Mouse (Mus musculus) neural tube, embryonic 14.5 days (tissue): ENCODE measurements at regions not wholly inside any gene's neighbourhood (a gene's known extent, or its start where the extent isn't known, plus 50 kb on each side); places are given as distances from the start of the nearest gene placed in this dataset.

Experiments
- ATAC-seq: fragments of 200-750 bp; cut with Nextera tagmentation; 2 replicates; pipeline ENCODE4 v1.8.0; 2017; ENCODE audit warnings: low read depth, mild to moderate bottlenecking, moderate TSS enrichment, moderate library complexity
- H3K27ac ChIP-seq: fragments of 300-500 bp; sonication (generic); 2 replicates; pipeline ENCODE4 v1.5.1; 2014; ENCODE audit warnings: low read depth, mild to moderate bottlenecking, control low read depth, low read length, moderate library complexity, mixed read lengths
- H3K27me3 ChIP-seq: fragments of 300-500 bp; sonication (generic); 2 replicates; pipeline ENCODE4 v1.6.1; 2014; ENCODE audit warnings: low read length; ENCODE audit not compliant: control insufficient read depth, insufficient read depth
- H3K36me3 ChIP-seq: fragments of 300-500 bp; sonication (generic); 2 replicates; pipeline ENCODE4 v1.6.1; 2014; ENCODE audit warnings: low read length, mixed read lengths; ENCODE audit not compliant: control insufficient read depth, insufficient read depth
- H3K4me1 ChIP-seq: fragments of 300-500 bp; sonication (generic); 2 replicates; pipeline ENCODE4 v1.6.1; 2014; ENCODE audit warnings: low read length; ENCODE audit not compliant: control insufficient read depth, insufficient read depth
- H3K4me2 ChIP-seq: fragments of 300-500 bp; sonication (generic); 2 replicates; pipeline ENCODE4 v1.6.1; 2014; ENCODE audit warnings: mild to moderate bottlenecking, low read depth, low read length, control low read depth
- H3K4me3 ChIP-seq: fragments of 300-500 bp; sonication (generic); 2 replicates; pipeline ENCODE4 v1.5.1; 2014; ENCODE audit warnings: low read depth, low read length, control low read depth, mixed read lengths
- H3K9ac ChIP-seq: fragments of 300-500 bp; sonication (generic); replicated peaks from 2 replicates; pipeline ENCODE4 v1.6.1; 2014; ENCODE audit warnings: low read depth, mild to moderate bottlenecking, control low read depth, low read length, mixed read lengths
- H3K9me3 ChIP-seq: fragments of 300-500 bp; sonication (generic); 2 replicates; pipeline ENCODE4 v1.6.1; 2016; ENCODE audit warnings: low read length; ENCODE audit not compliant: control insufficient read depth
- WGBS: fragments of 180-500 bp; shearing (Covaris S2); extraction: QIAGEN DNeasy Blood & Tissue Kit; methylation state at CpG from one replicate; pipeline ENCODE4 v1.1.7; 2014; 5-methylcytosine and 5-hydroxymethylcytosine counted together

DNA sequence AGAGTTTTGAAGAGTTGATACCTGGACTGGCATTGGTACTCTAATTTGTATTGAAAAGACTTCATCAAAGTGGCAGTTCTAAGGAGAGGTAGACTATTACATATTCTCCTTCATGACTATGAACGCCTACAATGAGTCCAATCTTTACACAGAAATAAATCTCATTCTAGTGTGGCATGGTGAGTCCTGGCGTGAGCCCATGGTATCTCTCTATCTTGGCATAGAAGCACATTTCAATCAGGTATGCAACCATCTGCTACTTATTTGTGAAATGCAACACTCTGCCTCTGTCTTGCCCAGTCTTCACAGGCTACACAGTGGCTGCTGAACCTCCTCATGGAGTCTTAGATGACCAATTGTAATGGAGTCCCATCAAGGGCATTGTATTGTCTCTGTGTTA, 661.8 kb upstream of the Pou3f3 start:
- H3K4me1 ChIP-seq = no peaks in the 10 kb centered on the region
- H3K4me3 ChIP-seq = no peak overlapping the region
- H3K4me2 ChIP-seq = no peak overlapping the region
- no peak overlapping the region for H3K9ac ChIP-seq
- no peaks in the 10 kb centered on the region for H3K36me3 ChIP-seq
- H3K9me3 ChIP-seq = no peaks in the 10 kb centered on the region
- ATAC-seq = no peak
- no peaks in the 10 kb centered on the region for H3K27me3 ChIP-seq
- WGBS = 92% methylated on average over 2 of the region's 2 CpGs
- H3K27ac ChIP-seq = no peak overlapping the region

DNA sequence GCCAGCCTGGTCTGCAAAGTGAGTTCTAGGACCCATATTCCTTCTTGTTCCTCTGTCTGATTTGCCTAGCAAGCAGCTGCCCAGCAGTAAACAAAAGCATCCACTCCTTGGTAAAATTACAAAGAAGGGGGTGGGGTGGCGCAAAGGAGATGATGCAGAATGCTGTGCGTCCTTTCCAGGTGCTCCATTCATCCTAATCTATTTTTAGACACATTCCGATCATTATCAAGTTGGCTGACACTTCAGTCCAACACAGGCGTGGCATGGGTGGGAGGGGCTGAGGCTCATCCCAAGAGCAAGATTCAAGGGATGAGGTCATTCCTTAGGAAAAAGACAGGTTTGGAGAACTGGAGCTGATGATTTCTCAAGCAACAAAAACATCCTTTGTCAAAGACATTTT, 660.2 kb upstream of the Pou3f3 start:
- H3K4me3 ChIP-seq = no peak overlapping the region
- H3K4me2 ChIP-seq = no peak overlapping the region
- no peak for ATAC-seq
- H3K9ac ChIP-seq = no peak overlapping the region
- no peaks in the 10 kb centered on the region for H3K4me1 ChIP-seq
- H3K36me3 ChIP-seq = no peaks in the 10 kb centered on the region
- no peak overlapping the region for H3K27ac ChIP-seq
- no peaks in the 10 kb centered on the region for H3K9me3 ChIP-seq
- H3K27me3 ChIP-seq = no peaks in the 10 kb centered on the region
- 94% methylated on average over 4 of the region's 4 CpGs for WGBS

DNA sequence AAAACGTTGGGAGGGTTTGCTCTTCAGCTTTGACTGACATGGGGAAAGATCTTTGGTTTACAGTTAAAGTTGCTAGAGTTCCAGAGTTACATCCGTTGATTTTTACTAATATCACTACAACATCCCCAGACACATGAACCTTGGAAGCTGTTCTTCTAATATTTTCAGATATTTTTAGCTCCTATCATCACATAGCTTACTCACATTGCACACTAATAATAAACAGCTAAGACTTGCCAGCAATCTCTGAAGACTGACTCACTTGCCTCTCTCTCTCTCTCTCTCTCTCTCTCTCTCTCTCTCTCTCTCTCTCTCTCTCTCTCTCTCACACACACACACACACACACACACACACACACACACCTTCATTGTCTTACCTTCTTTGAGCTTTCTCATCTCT, 654.0 kb upstream of the Pou3f3 start:
- H3K36me3 ChIP-seq = no peaks in the 10 kb centered on the region
- H3K27me3 ChIP-seq = no peaks in the 10 kb centered on the region
- no peak for ATAC-seq
- no peaks in the 10 kb centered on the region for H3K4me1 ChIP-seq
- H3K27ac ChIP-seq = no peak overlapping the region
- H3K4me3 ChIP-seq = no peak overlapping the region
- no peak overlapping the region for H3K4me2 ChIP-seq
- 84% methylated on average over 2 of the region's 2 CpGs for WGBS
- no peaks in the 10 kb centered on the region for H3K9me3 ChIP-seq
- H3K9ac ChIP-seq = no peak overlapping the region

DNA sequence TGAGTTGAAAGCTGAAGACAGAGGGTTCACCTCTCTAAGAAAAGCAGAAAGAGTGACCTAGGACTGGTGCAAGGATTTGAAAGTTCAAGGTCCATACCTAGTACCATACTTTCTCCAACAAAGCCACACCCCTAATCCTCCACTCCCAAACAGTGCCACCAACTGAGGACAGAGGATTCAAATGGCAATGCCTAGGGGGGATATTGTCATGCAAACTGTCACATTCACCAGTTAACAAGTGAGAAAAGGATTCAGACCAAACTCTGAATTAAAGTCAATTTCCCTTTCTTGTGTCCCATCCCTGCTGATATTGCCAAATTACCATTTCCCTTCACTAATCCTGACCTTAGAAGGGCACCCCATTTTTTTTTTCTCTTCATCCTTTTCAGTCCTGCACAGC, 637.1 kb upstream of the Pou3f3 start:
- H3K27ac ChIP-seq = no peak overlapping the region
- H3K36me3 ChIP-seq = no peaks in the 10 kb centered on the region
- no peaks in the 10 kb centered on the region for H3K9me3 ChIP-seq
- no peak for ATAC-seq
- no peaks in the 10 kb centered on the region for H3K4me1 ChIP-seq
- no peak overlapping the region for H3K4me3 ChIP-seq
- H3K9ac ChIP-seq = no peak overlapping the region
- no peak overlapping the region for H3K4me2 ChIP-seq
- H3K27me3 ChIP-seq = no peaks in the 10 kb centered on the region

DNA sequence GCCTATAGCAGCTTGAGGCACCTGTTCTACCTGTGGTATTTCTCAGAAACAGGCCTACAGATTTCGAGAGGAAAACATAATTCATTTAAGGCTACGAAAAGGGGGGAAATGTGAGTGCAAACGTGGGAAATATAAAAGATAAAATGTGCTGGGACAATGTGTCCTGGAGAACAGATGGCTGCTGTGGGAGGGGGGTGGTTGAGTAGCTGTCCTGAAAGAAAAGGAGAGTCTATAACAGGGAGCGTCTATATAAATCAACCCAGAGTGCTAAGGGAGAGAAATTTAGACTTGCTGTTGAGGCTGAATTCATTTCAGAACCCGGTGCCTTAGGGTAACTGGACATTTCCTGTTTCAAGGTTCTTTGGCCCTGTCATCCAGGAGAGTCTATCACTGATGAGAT, 625.5 kb upstream of the Pou3f3 start:
- Histone ChIP-seq H3K27ac (no peak overlapping the region), H3K4me1 (no peaks in the 10 kb centered on the region), H3K4me2 (no peak overlapping the region), H3K9me3 (no peaks in the 10 kb centered on the region), H3K4me3 (no peak overlapping the region), H3K9ac (no peak overlapping the region), H3K36me3 (no peaks in the 10 kb centered on the region), H3K27me3 (no peaks in the 10 kb centered on the region)
- WGBS = 52% methylated on average over 5 of the region's 5 CpGs
- no peak for ATAC-seq

DNA sequence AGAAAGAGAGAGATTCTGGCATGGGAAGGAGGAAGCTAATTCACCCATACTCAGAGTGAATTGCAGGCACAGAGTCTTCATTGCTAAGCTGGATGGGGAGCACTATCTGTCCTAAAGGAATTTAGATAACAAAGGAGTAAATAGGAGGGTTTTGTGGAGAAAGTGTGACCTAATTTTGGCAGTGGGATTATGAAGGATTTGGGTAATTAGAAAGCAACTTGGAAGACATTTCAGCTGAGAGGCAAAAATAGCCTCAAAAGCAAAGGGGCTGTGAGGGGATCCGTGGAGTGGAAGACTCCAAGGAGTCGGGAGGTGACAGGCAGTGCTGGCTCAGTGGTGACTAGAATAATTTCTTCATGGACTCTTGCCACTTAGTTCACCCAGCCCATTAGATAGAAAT, 599.5 kb upstream of the Pou3f3 start:
- Histone ChIP-seq H3K36me3 (no peaks in the 10 kb centered on the region), H3K27me3 (no peaks in the 10 kb centered on the region), H3K9ac (no peak overlapping the region), H3K4me2 (no peak overlapping the region), H3K4me1 (no peaks in the 10 kb centered on the region), H3K27ac (no peak overlapping the region), H3K9me3 (no peaks in the 10 kb centered on the region), H3K4me3 (no peak overlapping the region)
- no peak for ATAC-seq
- 38% methylated on average over 2 of the region's 2 CpGs for WGBS

DNA sequence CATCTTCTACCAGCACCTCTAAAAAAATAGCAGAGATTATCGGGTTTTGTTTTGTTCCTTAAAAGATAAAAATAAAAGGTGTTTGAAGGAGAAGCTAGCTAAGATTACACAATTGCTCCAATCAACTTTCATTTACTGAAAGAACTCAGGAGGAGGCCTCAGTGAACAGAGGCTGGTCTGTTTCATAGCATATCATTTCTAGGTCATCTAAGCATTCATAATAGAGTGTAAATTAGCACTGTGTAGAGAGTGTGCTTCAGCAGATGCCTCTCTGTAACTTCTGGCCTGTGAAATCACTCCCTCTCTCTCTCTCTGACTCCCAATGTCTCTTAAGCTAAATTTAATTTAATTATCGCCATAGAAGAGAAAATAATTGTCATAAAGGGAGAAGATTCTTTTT, 597.0 kb upstream of the Pou3f3 start:
- H3K27me3 ChIP-seq = no peaks in the 10 kb centered on the region
- 94% methylated on average over 2 of the region's 2 CpGs for WGBS
- H3K4me2 ChIP-seq = no peak overlapping the region
- H3K36me3 ChIP-seq = no peaks in the 10 kb centered on the region
- H3K9ac ChIP-seq = no peak overlapping the region
- no peak overlapping the region for H3K27ac ChIP-seq
- H3K9me3 ChIP-seq = no peaks in the 10 kb centered on the region
- no peaks in the 10 kb centered on the region for H3K4me1 ChIP-seq
- H3K4me3 ChIP-seq = no peak overlapping the region
- no peak for ATAC-seq

DNA sequence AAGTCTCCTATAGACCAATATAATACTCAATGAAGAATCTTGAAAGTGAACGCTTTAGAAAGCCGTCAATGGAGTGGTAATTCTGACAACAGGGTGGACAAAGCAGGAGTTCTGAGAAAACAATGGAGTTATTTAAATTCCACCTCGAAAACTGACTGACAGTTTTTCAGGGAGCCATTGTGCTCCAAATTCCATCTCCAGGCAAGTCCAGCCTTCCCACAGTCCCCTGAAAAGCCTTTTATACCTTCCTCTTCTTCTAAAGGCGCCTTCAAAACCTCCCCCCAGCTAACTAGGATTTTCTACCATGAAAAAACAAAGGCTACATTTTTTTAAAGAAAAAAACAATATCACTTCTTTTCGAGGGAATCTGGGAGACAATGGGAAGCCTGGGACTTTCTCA, 588.0 kb upstream of the Pou3f3 start:
- ATAC-seq = no peak
- WGBS = 14% methylated on average over 5 of the region's 5 CpGs
- no peaks in the 10 kb centered on the region for H3K27me3 ChIP-seq
- no peak overlapping the region for H3K4me2 ChIP-seq
- H3K4me1 ChIP-seq = no peaks in the 10 kb centered on the region
- no peak overlapping the region for H3K27ac ChIP-seq
- H3K9ac ChIP-seq = no peak overlapping the region
- no peak overlapping the region for H3K4me3 ChIP-seq
- H3K9me3 ChIP-seq = no peaks in the 10 kb centered on the region
- H3K36me3 ChIP-seq = no peaks in the 10 kb centered on the region

DNA sequence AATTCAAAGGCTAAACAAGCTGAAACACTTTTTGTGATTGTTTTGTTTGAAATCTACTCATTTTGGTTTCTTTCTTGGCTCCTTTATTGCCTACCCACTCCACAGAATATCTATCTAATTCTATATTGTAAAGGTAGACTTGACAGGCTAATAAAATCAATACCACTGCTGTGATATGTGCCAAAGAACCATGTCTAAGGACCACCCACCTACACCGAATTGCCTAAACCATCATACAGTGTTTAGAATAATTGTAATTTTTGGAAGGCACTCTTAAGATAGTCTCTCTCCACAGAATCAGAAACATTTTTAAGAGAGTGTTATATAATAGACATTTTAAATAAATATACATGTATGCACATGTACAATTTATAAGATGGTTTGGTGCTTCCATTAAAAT, 587.6 kb upstream of the Pou3f3 start:
- Histone ChIP-seq H3K4me3 (no peak overlapping the region), H3K27me3 (no peaks in the 10 kb centered on the region), H3K27ac (no peak overlapping the region), H3K9ac (no peak overlapping the region), H3K4me2 (no peak overlapping the region), H3K4me1 (no peaks in the 10 kb centered on the region), H3K36me3 (no peaks in the 10 kb centered on the region), H3K9me3 (no peaks in the 10 kb centered on the region)
- WGBS = 31% methylated on average over 1 of the region's 1 CpGs
- no peak for ATAC-seq

DNA sequence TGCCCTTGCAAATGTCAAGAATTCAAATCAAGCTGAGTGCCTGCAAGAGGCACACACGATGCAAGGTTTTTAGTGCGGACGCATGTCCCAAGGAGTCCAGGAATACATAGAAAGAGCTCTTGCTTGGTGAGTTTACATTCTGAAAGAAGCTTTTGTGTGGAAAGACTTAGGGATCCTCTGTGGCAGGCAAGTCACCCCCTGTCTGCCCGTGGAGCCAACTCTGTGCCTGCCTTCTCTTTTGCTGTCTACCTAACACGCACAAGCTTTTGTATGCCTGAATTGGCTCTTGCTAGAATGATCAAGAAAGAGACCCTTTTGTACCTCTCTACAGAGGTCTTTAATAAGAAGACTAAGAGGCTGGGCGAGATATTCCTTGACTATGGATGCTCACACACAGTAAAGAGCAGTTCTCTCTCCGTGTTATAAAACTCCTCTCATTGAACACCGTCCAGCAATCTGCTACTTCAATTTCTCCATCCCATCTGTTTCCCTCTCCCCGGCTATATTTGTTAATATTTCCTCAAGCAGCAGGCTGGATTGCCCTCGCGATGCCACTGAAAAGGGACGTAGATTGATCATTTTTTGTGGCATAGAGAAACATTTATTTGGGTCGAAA, 543.3 kb upstream of the Pou3f3 start:
- Histone ChIP-seq H3K9ac (no peak overlapping the region), H3K27me3 (no peaks in the 10 kb centered on the region), H3K9me3 (peaks cover 2% of the 10 kb centered on the region; the same call in 1 of the 2 replicates), H3K4me2 (no peak overlapping the region), H3K4me3 (no peak overlapping the region), H3K4me1 (no peaks in the 10 kb centered on the region), H3K36me3 (no peaks in the 10 kb centered on the region), H3K27ac (no peak overlapping the region)
- 50% methylated on average over 13 of the region's 13 CpGs for WGBS
- ATAC-seq = no peak
